Mouse (Mus musculus) erythroblast, adult 5-6 weeks (primary cell): ENCODE data around the gene Ifi211. TPM values are rescaled to one million over a fixed set of nuclear protein-coding genes. Genes with fewer than 3 reads are reported as not detected.
A peak's percentile ranks its signal among the peaks of the same experiment; 100 is the strongest.
"Not testable (repeated sequence)": the region's sequence is repeated elsewhere in the genome, so short reads cannot be mapped to it uniquely, and the experiment has no call there.

Experiments
- ATAC-seq: replicated peaks from 2 replicates; pipeline ENCODE4 v1.8.0; 2016; ENCODE audit warnings: moderate number of reproducible peaks, mild to moderate bottlenecking, moderate TSS enrichment, inconsistent platforms; ENCODE audit not compliant: poor library complexity, low FRiP score, severe bottlenecking
- total RNA-seq, 2 experiments: library from RNA; stranded (forward) in 1 of 2; stranded (reverse) in 1 of 2; fragments of 150-400 nt in 1 of 2; fragments of 200-764, 138-1000 nt in 1 of 2; gene quantifications; 2 replicates each; pipeline versions ENCODE4 v1.2.3 to v1.2.4; 2015 to 2017; ENCODE audit warnings: low replicate concordance in 2 of 2

Ifi211 gene
- 11.9 and 20.0 TPM in 2 replicates for total RNA-seq (2015; ENCODE audit: low replicate concordance)
- 9.3 and 13.3 TPM in 2 replicates for total RNA-seq (2017; ENCODE audit: low replicate concordance)

DNA sequence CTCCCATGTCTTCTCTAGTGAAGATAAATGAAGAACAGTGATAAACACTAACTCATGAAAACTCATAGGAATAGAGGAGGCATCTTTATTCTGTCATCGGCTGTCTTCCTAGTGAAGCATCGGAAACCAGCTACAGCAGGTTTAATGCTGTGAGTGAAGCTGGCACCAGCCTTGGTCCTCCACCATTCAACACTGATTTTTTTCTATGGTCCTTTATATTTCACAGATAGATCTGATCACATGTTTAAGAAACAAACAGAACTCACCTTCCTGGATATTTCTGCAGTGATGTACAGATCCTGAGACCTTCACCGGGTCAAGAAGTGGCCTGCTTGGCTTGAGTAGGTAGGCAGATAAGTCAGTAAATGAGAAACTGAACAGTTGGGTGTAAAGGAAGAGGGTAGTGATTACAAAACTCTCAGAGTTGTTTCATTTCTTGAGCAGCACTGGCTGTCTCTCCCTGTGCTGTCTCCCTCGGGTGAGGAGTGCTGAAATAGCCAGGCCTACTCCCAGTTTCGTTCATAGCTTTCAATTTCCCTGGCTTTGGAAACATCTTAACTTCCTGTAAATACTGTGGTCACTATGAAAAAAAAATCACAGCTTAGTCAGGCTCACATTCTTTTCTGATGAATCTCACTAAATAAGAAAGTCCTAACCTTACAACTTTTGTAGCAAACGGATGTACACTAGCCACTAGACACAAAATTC, at the start of gene Ifi211:
Gene Ifi211, minus strand, starts transcription at position 499 of the 708 bp plus-strand sequence.
- ATAC-seq: not testable (repeated sequence)

DNA sequence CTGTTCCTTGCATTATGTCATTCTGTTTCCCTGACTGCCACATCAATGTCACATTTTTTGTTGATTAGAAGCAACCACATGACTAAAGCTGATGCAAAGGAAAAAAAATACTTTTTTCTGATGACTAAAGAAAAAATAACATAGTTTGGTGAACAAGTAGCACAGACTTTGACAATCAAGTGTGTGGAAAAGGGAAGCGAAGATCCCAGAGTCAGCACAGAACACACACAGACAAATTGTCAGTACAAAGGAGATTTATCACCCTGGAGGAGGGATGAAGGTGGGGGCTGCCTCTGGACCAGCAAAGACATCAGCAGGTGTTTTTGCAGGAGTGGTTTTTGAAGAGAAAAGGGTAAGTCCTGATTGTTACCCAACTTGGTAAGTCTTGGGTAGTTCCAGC, 48.6 kb upstream of the Ifi211 start:
- ATAC-seq: not testable (repeated sequence)

DNA sequence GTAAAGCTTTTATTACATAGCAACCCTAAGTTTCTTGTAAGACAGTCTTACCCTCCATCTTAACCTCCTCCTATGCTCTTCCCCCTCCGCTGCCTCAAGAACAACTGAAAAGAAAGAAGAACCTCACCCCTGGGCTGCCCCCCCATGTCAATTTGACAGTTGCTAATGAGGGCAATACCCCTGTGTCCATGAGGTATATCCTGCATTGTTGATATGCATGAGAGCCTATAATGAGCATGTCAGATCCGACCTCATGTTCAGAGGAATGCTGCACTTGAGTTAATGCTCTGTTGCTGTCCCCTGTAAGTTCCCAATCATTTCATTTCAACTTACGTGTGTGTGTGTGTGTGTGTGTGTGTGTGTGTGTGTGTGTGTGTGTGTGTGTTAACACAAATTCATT, 47.2 kb upstream of the Ifi211 start:
- ATAC-seq: not testable (repeated sequence)

DNA sequence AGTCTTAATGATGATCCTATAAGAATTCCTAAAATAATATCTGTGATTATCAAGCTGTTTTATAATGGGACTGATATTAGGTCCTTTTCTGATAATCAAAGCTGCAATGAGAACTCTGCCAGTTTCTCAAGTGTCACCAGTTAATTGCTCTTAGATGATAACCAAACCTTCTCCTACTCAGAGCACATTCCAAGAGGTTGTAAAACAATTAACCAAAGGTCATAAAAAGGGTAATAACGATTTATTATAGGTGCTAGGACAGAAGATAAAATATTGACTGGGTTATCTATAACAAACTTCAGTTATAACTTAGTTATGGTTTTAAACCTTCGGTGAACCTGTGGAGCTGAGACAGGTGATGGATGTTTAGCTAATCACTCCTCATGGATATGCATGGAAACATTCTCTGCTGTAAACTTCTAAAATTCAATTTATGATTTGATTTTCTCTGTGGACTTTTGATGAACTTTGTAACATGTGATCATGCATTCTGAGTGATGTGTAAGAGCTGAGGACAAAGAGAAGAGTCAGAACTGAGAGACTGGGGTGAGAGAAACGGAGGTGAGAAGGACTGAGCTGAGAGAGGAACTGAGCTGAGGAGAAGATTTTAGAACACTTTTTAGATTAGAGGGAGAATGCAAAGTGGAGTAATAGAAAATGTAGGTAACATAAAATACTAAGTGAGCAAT, 43.1 kb upstream of the Ifi211 start:
- not testable (repeated sequence) for ATAC-seq

DNA sequence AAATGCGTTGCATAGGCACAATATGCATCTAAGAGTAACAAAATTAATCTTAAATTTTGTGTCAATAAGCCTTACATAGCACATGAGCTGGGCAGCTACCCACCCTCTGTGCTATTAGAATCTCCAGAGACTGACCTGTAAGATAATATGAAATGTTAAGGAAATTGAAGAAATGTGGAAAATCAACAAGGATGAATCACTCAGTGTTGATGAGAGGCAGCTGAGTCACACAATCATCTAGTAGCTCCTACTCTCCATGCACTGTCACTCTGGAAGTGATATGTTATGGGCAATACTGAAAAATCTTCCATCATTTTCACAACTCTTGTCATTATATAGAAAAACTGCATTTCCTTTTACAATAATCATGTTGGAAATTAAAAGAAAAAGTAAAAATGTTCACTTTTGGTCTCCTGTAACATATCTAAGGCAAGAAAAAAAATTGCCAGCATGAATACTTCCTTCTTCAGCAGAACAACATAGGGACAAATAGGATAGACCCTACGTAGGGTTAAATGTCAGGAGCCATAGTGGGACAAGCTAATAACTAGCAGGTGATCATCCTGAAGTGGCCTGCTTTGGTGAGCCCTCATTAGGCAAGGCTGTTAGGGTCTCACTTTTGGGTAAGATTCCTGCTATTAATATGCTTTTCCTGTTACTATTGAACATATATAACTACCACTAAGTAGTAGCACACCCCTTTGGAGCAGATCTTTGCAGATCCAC, 42.4 kb upstream of the Ifi211 start:
- no peak for ATAC-seq

DNA sequence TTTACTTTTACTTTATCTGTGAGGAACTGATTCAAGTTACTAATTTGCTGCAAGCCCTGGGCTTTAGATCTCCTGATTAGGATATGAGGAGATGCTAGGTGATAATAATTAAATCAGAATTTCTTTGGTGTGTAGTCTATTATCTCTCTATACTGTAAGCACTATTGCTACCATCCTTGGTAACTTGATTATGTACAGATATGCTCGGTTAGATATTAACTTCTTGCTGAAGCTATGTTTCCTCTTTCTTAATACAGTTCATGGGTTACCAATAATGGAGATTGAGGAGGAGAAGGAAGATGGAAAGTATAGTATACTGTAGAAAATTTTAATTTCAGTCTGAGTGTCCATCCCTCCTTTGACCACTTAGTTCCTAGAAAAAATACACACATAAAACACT, 40.7 kb upstream of the Ifi211 start:
- no peak for ATAC-seq

DNA sequence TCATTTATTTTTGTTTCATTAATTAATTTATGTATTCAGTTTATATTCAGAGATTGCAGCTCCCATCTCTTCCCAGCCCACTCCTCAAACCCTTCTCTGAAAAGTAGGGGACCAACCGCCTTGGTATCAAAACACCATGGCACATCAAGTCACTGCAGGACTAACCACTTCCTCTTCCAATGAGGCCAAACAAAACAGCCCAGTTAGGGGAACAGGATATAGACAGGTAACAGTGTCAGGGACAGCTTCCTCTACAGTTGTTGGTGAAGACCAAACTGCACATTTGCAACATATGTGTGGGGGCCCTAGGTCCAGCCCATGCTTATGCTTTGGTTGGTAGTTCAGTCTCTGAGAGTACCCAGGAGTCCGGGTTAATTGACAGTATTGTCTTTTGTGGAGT, 36.2 kb upstream of the Ifi211 start:
- not testable (repeated sequence) for ATAC-seq

DNA sequence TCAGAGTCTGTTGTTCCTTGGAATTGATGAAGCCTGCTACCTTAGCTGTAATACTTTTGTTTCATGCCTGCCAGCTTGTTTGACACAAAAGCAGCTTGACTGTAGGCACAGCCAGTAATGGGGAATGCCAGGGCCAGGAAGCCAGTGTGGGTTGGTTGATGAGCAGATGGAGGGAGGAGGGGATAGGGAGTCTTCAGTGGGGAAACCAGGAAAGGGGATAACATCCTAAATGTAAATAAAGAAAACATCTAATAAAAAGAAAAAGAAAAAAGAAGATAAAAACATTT, 29.9 kb upstream of the Ifi211 start:
- not testable (repeated sequence) for ATAC-seq

DNA sequence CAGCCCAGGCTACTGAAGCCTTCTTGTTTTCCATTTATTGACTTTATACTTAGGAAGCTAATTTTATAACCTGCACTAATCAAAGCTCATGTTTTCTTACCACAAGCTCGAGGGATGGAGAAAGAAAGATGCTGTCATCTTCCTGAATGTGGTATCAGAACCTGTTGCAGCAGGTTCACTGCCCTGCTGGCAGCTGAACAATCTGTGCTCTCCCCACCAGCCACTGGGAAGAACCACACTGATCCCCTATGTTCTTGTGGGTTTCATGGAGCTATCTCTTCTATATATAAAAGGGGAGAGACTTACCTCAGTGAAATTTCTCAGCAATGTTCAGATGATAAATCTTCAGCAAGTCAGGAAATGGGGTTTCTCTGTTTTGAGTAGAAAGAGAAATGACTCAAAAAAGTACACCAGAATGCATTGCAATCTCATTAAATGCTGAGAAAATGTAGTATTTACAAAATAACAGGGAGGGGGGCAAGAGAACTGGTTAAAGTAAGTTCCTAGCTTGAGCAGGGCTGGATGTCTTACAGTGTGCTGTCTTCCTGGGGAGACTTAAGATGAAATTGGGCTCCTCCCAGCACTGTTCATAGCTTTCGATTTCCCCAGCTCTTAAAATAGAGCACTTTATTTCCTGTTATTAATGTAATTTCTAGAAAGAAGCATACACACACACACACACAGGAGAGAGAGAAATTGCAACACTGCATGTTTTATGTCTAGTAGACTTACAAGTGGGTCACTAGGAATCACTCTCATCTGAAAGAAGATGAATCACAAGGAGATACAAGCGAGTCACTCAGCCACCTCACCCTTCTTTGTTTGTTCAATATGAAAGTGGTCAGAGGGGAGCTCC, 29.3 kb upstream of the Ifi211 start, which contains the start of the genes Mndal and Ifi203:
Gene Mndal, minus strand, starts transcription at position 568 of the 856 bp plus-strand sequence.
Gene Ifi203, minus strand, starts transcription at position 749 of the 856 bp plus-strand sequence.
- ATAC-seq: not testable (repeated sequence)

DNA sequence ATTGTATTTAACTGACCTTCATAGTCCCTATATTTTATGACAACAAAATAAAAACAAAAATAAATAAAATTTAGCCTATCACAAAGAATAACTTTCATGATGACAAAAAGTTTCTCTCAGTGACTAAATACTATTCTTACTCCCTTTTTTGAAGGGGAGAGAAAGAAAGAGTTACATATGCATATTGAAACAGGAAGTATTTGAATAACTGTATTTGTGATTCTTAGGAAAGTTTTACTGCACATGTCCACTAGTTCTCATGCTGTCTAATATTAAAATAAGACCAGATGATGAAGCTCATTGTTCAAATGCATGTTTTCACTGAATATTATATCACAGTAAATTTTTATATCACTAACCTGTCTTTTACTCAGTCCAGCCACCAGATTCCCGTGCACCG, 28.7 kb upstream of the Ifi211 start:
- not testable (repeated sequence) for ATAC-seq

DNA sequence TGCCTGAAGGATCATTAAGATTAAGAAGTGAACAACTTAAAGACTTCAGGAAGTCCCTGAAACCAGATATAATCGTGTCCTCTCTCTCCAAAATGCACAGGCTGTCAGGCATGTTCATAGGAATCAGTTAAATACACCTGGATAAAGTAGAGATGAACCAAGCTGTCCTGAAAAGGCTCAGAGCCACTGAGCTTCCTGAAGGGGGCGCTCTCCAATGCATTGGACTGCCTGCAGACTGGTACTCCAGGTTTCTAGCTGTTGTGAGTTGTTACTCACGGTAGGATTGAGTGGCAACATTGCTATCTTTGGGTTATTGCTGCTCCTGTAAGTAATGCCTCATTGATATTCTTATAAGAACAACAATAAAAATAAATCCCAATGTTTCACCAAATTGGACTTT, 6.4 kb upstream of the Ifi211 start:
- ATAC-seq: 0 out of 2 replicates have a peak, but pooled peaks have one; percentile 46

DNA sequence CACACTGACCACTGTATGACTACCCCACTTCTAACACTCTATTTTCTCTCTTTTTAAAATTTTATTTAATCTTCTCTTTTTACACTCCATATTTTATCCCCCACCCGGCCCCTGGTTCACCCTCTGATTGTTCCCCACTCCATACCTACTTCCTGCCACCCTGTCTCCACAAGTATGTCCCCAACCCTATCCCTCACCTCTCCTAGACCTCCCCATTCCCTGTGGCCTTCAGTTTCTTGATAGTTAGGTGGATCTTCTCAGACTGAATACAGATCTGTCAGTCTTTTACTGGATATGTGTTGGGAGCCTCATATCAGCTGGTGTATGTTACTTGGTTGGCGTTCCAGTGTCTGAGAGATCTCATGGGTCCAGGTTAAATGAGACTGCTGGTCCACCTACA, 1.7 kb upstream of the Ifi211 start:
- no peak for ATAC-seq

DNA sequence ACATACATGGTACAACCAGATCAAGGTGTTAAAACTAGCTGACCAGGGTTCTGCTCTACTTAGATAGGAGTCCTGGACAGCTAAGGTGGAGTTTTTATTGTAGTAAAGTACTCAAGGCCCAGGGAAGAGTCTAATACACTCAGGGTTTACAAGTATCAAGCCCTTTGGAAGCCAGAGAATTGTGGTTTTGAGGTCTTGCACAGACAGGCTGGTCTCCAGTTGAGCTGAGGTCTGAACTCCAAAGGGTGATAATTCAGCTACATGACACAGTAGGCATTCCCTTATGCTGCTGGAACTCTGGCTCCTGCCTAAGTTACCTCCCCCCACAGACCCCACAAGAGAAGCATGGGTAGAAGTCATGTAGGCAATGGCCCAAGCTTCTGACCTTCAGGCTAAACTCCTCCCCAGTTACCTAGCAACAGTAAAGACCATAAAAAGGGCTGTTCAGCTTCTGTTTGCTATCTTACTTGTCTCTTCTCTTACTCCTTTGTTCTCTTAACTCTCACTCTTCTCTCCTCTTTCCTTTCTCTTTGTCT, 478 bp upstream of the Ifi211 start:
- ATAC-seq: not testable (repeated sequence)

DNA sequence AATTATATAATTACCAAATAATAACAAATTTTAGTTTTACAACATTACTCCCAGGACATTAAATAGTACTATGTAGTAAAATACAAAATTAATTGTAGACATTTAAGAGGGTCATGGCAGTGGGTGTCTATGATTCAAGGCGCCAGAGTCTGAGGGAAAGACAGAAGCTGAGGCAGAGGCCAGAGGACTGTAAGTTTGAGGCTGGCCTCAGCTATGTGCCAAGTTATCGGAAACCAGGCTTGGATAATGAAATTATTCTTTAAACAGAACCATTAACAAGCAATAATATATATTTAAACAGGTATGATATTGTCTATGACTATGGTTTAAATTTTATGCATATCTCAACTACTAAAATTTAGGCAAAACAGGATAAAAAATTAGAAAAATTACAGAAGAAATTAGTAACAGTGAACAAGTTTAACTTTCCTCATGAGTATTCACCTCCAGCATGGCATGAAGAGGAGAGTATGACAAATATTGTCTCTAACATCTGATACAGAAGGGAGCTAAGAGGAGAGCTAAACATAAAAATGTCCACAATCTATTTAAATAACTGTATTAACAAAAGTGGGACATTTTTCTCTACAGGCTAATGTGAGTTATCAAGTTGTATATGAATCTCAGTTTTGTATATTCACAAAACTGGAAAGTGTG, 910 bp downstream of the Ifi211 start:
- ATAC-seq: no peak

DNA sequence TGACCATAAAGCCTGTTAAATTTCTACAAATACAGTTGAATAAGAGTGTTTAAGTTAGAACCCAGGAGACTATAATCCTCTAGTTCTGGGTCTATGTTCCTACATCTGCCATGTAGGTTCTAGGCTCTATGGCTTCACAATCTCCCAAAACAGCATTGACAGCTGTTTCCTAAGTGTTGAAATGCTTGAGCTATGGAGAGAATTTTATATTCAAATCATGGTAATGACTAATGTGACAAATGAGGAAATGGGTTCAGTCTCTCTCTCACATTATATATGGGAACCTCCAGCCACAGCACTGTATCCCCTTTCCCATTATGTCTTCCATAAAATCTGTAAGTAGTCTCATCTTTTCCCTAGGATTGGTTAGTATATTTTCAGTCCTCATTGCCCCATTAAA, 4.5 kb downstream of the Ifi211 start:
- ATAC-seq: not testable (repeated sequence)

DNA sequence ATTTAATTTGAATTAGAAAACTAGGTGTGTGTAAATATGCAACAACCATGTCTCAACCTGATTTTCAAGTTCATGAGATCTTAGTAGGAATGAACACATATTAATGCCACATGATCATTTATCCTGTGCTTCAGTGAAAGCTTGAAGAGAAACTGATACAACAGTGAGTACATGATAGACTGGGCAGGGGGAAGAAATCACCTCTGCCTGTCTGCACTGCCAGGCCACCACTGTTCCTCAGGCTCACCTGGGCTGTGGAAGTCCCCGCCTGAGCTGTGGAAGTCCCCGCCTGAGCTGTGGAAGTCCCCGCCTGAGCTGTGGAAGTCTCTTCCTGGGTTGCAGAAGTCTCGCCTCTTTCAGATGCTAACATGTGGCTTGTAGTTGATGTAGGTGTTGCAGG, 7.0 kb downstream of the Ifi211 start:
- ATAC-seq: not testable (repeated sequence)

DNA sequence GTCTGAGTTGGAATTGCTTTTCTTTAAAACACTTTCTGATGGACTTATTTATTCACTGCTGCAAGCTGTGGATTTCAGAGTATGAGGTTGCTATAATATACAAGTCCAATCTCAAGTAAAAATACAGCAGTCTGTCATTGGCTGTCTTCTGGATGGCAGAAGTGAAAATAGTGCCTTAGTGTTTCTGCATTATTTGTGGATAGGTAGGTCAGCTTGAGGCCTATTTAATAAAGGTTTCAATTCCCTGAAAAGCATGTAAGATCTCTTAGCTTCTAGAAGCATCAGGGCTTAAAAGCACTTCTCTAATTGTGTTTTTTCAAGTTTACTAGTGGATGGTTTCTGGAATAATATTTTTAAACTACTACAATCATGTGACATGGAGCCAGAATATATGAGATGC, 23.1 kb downstream of the Ifi211 start:
- not testable (repeated sequence) for ATAC-seq

DNA sequence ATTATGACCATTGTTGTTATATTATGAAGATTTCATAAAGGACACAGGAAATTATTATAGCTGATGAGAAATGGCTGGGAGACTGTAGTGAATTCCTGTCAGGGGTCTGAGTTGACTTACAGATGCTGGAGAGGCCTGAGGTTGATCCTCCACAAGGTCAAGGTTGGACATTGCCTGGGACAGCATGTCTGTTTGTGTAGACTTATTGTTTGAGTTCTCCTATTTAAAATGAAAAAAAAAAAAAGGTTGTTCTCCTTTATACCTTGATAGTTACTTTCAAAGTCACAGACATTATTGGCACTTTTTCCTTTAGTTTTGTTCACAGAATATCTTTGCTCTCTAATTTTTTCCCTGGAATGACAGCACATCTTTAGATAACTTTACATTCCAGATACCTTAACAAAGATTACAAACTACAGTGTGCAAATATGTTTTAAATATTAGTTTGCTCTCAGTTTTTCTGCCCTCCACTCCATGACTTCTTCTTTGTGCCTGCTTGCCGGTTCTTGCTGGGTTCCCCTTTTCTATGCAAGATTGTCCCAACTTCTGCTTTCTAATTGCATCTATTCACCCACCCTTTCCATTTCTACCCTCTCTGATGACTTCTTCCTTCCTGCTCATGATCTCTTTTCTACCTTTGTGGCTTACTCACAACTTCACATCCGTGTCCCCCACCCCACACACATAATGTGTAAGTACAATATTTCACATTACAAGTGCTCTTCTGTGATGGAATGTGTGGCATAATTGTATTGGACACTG, 25.6 kb downstream of the Ifi211 start:
- 0 out of 2 replicates have a peak, but pooled peaks have one; percentile 14 for ATAC-seq
